Mouse (Mus musculus): ENCODE measurements around the gene Cer1. TPM values are rescaled to one million over a fixed set of nuclear protein-coding genes. Genes with fewer than 3 reads are reported as not detected.
A peak's percentile ranks its signal among the peaks of the same experiment; 100 is the strongest.

Cer1 gene
- polyA plus RNA-seq, 1 experiment from 2014 or later = not detected

GRCm38 (mm10) chr4:82870931-82871330 is 14.0 kb downstream of the Cer1 start:
- Histone ChIP-seq H3K9me3 (ENCODE audit: control insufficient read depth, low read length) (no peaks in the 10 kb centered on the region), H3K4me3 (ENCODE audit: low read depth, low read length) (no peak overlapping the region), H3K9ac (ENCODE audit: low read depth, low read length) (no peak overlapping the region), H3K27me3 (replicated peaks; ENCODE audit: control insufficient read depth, insufficient read depth, low read length) (no peaks in the 10 kb centered on the region), H3K27ac (ENCODE audit: low read depth, low read length) (no peak overlapping the region), H3K4me1 (replicated peaks; ENCODE audit: control insufficient read depth, insufficient read depth, low read length) (no peaks in the 10 kb centered on the region), H3K4me2 (no peak overlapping the region), H3K36me3 (ENCODE audit: control insufficient read depth, insufficient read depth, low read length) (no peaks in the 10 kb centered on the region)
- ATAC-seq (replicated peaks; ENCODE audit: low FRiP score) = no peak
- WGBS = 45% methylated on average over 6 of the region's 6 CpGs
- no peak for DNase-seq (ENCODE audit: low spot score)

GRCm38 (mm10) chr4:82867731-82868445 is 17.1 kb downstream of the Cer1 start:
- DNase-seq (ENCODE audit: low spot score) (no peak), ATAC-seq (replicated peaks; ENCODE audit: low FRiP score) (no peak)
- Histone ChIP-seq H3K4me3 (ENCODE audit: low read depth, low read length) (no peak overlapping the region), H3K4me2 (no peak overlapping the region), H3K9me3 (ENCODE audit: control insufficient read depth, low read length) (no peaks in the 10 kb centered on the region), H3K4me1 (replicated peaks; ENCODE audit: control insufficient read depth, insufficient read depth, low read length) (no peaks in the 10 kb centered on the region), H3K36me3 (ENCODE audit: control insufficient read depth, insufficient read depth, low read length) (no peaks in the 10 kb centered on the region), H3K9ac (ENCODE audit: low read depth, low read length) (no peak overlapping the region), H3K27me3 (replicated peaks; ENCODE audit: control insufficient read depth, insufficient read depth, low read length) (no peaks in the 10 kb centered on the region), H3K27ac (ENCODE audit: low read depth, low read length) (no peak overlapping the region)
- WGBS = 73% methylated on average over 5 of the region's 5 CpGs

- no peak for DNase-seq (ENCODE audit: low spot score)
- Histone ChIP-seq H3K4me2 (no peak overlapping the region), H3K27ac (ENCODE audit: low read depth, low read length) (no peak overlapping the region), H3K27me3 (replicated peaks; ENCODE audit: control insufficient read depth, insufficient read depth, low read length) (no peaks in the 10 kb centered on the region), H3K4me3 (ENCODE audit: low read depth, low read length) (no peak overlapping the region), H3K36me3 (ENCODE audit: control insufficient read depth, insufficient read depth, low read length) (no peaks in the 10 kb centered on the region), H3K9me3 (ENCODE audit: control insufficient read depth, low read length) (no peaks in the 10 kb centered on the region), H3K9ac (ENCODE audit: low read depth, low read length) (no peak overlapping the region), H3K4me1 (replicated peaks; ENCODE audit: control insufficient read depth, insufficient read depth, low read length) (no peaks in the 10 kb centered on the region)
- 63% methylated on average over 4 of the region's 4 CpGs for WGBS
- no peak for ATAC-seq (replicated peaks; ENCODE audit: low FRiP score)
Observed at GRCm38 (mm10) chr4:82867111-82867510, 17.8 kb downstream of the Cer1 start.

- 82% methylated on average over 8 of the region's 8 CpGs for WGBS
- no peak for DNase-seq (ENCODE audit: low spot score)
- no peak for ATAC-seq (replicated peaks; ENCODE audit: low FRiP score)
Observed at GRCm38 (mm10) chr4:82864974-82865699, 19.8 kb downstream of the Cer1 start.

GRCm38 (mm10) chr4:82863316-82863715 is 21.6 kb downstream of the Cer1 start:
- Histone ChIP-seq H3K27ac (ENCODE audit: low read depth, low read length) (no peak overlapping the region), H3K4me1 (replicated peaks; ENCODE audit: control insufficient read depth, insufficient read depth, low read length) (no peaks in the 10 kb centered on the region), H3K9ac (ENCODE audit: low read depth, low read length) (no peak overlapping the region), H3K4me2 (no peak overlapping the region), H3K36me3 (ENCODE audit: control insufficient read depth, insufficient read depth, low read length) (no peaks in the 10 kb centered on the region), H3K4me3 (ENCODE audit: low read depth, low read length) (no peak overlapping the region), H3K27me3 (replicated peaks; ENCODE audit: control insufficient read depth, insufficient read depth, low read length) (no peaks in the 10 kb centered on the region), H3K9me3 (ENCODE audit: control insufficient read depth, low read length) (no peaks in the 10 kb centered on the region)
- no peak for ATAC-seq (replicated peaks; ENCODE audit: low FRiP score)
- WGBS = 88% methylated on average over 8 of the region's 8 CpGs
- DNase-seq (ENCODE audit: low spot score) = no peak

More at GRCm38 (mm10) chr4:82864974-82865699, 19.8 kb downstream of the Cer1 start:
- no peaks in the 10 kb centered on the region for H3K36me3 ChIP-seq (ENCODE audit: control insufficient read depth, insufficient read depth, low read length)
- no peaks in the 10 kb centered on the region for H3K9me3 ChIP-seq (ENCODE audit: control insufficient read depth, low read length)
- no peak overlapping the region for H3K4me2 ChIP-seq
- H3K27me3 ChIP-seq (replicated peaks; ENCODE audit: control insufficient read depth, insufficient read depth, low read length) = no peaks in the 10 kb centered on the region
- no peaks in the 10 kb centered on the region for H3K4me1 ChIP-seq (replicated peaks; ENCODE audit: control insufficient read depth, insufficient read depth, low read length)
- no peak overlapping the region for H3K9ac ChIP-seq (ENCODE audit: low read depth, low read length)
- no peak overlapping the region for H3K27ac ChIP-seq (ENCODE audit: low read depth, low read length)
- no peak overlapping the region for H3K4me3 ChIP-seq (ENCODE audit: low read depth, low read length)

- Histone ChIP-seq H3K9me3 (ENCODE audit: control insufficient read depth, low read length) (no peaks in the 10 kb centered on the region), H3K4me1 (replicated peaks; ENCODE audit: control insufficient read depth, insufficient read depth, low read length) (no peaks in the 10 kb centered on the region), H3K27me3 (replicated peaks; ENCODE audit: control insufficient read depth, insufficient read depth, low read length) (no peaks in the 10 kb centered on the region), H3K27ac (ENCODE audit: low read depth, low read length) (no peak overlapping the region), H3K4me2 (no peak overlapping the region), H3K4me3 (ENCODE audit: low read depth, low read length) (no peak overlapping the region), H3K36me3 (ENCODE audit: control insufficient read depth, insufficient read depth, low read length) (no peaks in the 10 kb centered on the region), H3K9ac (ENCODE audit: low read depth, low read length) (no peak overlapping the region)
- DNase-seq (ENCODE audit: low spot score) = no peak
- ATAC-seq (replicated peaks; ENCODE audit: low FRiP score) = no peak
- WGBS = 94% methylated on average over 2 of the region's 2 CpGs
Observed at GRCm38 (mm10) chr4:82861451-82861850, 23.5 kb downstream of the Cer1 start.

- no peak overlapping the region for H3K27ac ChIP-seq (ENCODE audit: low read depth, low read length)
- no peak for DNase-seq (ENCODE audit: low spot score)
- ATAC-seq (replicated peaks; ENCODE audit: low FRiP score) = no peak
Observed at GRCm38 (mm10) chr4:82860566-82860965, 24.4 kb downstream of the Cer1 start.

GRCm38 (mm10) chr4:82859131-82860125 is 25.5 kb downstream of the Cer1 start, which contains the start of gene Zdhhc21:
TSS of gene Zdhhc21 (minus strand) at chr4:82859958.
- peak within 1 kb of the TSS; percentile 81 for H3K9ac ChIP-seq (ENCODE audit: low read depth, low read length)
- no peaks in the 10 kb centered on the region for H3K4me1 ChIP-seq (replicated peaks; ENCODE audit: control insufficient read depth, insufficient read depth, low read length)
- peak within 1 kb of the TSS; percentile 22 for H3K27ac ChIP-seq (ENCODE audit: low read depth, low read length)
- 1% methylated on average over 68 of the region's 82 CpGs for WGBS
- H3K36me3 ChIP-seq (ENCODE audit: control insufficient read depth, insufficient read depth, low read length) = no peaks in the 10 kb centered on the region
- H3K4me3 ChIP-seq (ENCODE audit: low read depth, low read length) = peak within 1 kb of the TSS; percentile 84
- H3K9me3 ChIP-seq (ENCODE audit: control insufficient read depth, low read length) = no peaks in the 10 kb centered on the region
- peak; percentile 72 for DNase-seq (ENCODE audit: low spot score)
- ATAC-seq (replicated peaks; ENCODE audit: low FRiP score) = peak; percentile 85
- peak within 1 kb of the TSS; percentile 79 for H3K4me2 ChIP-seq
- no peaks in the 10 kb centered on the region for H3K27me3 ChIP-seq (replicated peaks; ENCODE audit: control insufficient read depth, insufficient read depth, low read length)

More at GRCm38 (mm10) chr4:82860566-82860965, 24.4 kb downstream of the Cer1 start:
- H3K36me3 ChIP-seq (ENCODE audit: control insufficient read depth, insufficient read depth, low read length) = no peaks in the 10 kb centered on the region
- H3K9ac ChIP-seq (ENCODE audit: low read depth, low read length) = no peak overlapping the region
- 55% methylated on average over 3 of the region's 3 CpGs for WGBS
- no peak overlapping the region for H3K4me2 ChIP-seq
- H3K9me3 ChIP-seq (ENCODE audit: control insufficient read depth, low read length) = no peaks in the 10 kb centered on the region
- H3K4me3 ChIP-seq (ENCODE audit: low read depth, low read length) = no peak overlapping the region
- no peaks in the 10 kb centered on the region for H3K4me1 ChIP-seq (replicated peaks; ENCODE audit: control insufficient read depth, insufficient read depth, low read length)
- no peaks in the 10 kb centered on the region for H3K27me3 ChIP-seq (replicated peaks; ENCODE audit: control insufficient read depth, insufficient read depth, low read length)

Measured in liver, embryonic 11.5 days (tissue).